Mouse (Mus musculus) limb, embryonic 13.5 days (tissue): Measurements from ENCODE around the gene Rin2. TPM values are rescaled to one million over a fixed set of nuclear protein-coding genes. Genes with fewer than 3 reads are reported as not detected.
"Not testable (repeated sequence)": the region's sequence is repeated elsewhere in the genome, so short reads cannot be mapped to it uniquely, and the experiment has no call there.

Experiments used
- ATAC-seq: fragments of 200-750 bp; cut with Nextera tagmentation; 2 replicates; pipeline ENCODE4 v1.8.0; 2017; ENCODE audit warnings: low read depth, moderate number of reproducible peaks, moderate TSS enrichment; ENCODE audit not compliant: low FRiP score
- H3K27ac ChIP-seq: fragments of 300-500 bp; sonication (generic); 2 replicates; pipeline ENCODE4 v1.5.1; 2015; ENCODE audit warnings: inconsistent platforms, mild to moderate bottlenecking, moderate library complexity
- H3K27me3 ChIP-seq: fragments of 300-500 bp; sonication (generic); 2 replicates; pipeline ENCODE4 v1.6.1; 2015; ENCODE audit warnings: mild to moderate bottlenecking, inconsistent platforms
- H3K36me3 ChIP-seq: fragments of 300-500 bp; sonication (generic); 2 replicates; pipeline ENCODE4 v1.6.1; 2015; ENCODE audit warnings: inconsistent platforms, mild to moderate bottlenecking, moderate library complexity
- H3K4me1 ChIP-seq: fragments of 300-500 bp; sonication (generic); 2 replicates; pipeline ENCODE4 v1.6.1; 2015; ENCODE audit warnings: inconsistent platforms
- H3K4me2 ChIP-seq: fragments of 300-500 bp; sonication (generic); replicated peaks from 2 replicates; pipeline ENCODE4 v1.6.1; 2015; ENCODE audit warnings: inconsistent platforms, mild to moderate bottlenecking, moderate library complexity
- H3K4me3 ChIP-seq: fragments of 300-500 bp; sonication (generic); 2 replicates; pipeline ENCODE4 v1.5.1; 2015; ENCODE audit warnings: moderate library complexity, mild to moderate bottlenecking, inconsistent platforms
- H3K9ac ChIP-seq: fragments of 300-500 bp; sonication (generic); 2 replicates; pipeline ENCODE4 v1.6.1; 2015; ENCODE audit warnings: mild to moderate bottlenecking, inconsistent platforms
- H3K9me3 ChIP-seq: fragments of 300-500 bp; sonication (generic); 2 replicates; pipeline ENCODE4 v1.6.1; 2016; ENCODE audit warnings: inconsistent platforms
- WGBS: fragments of 180-500 bp; shearing (Covaris S2); methylation state at CpG from one replicate; pipeline ENCODE4 v1.1.7; 2015; 5-methylcytosine and 5-hydroxymethylcytosine counted together
- polyA plus RNA-seq: library from polyadenylated mRNA; unstranded; fragments of >200 nt; fragmentation: Nextera tagmentation; extraction: Ambion mirVana; gene quantifications from 2 replicates; pipeline ENCODE4 v1.2.1, GENCODE M21; 2015

Rin2 gene
- polyA plus RNA-seq, 1 experiment from 2014 or later: 53.5 TPM

GRCm38 (mm10) chr2:145882398-145882797, 207.4 kb downstream of the Rin2 start:
- no peak for ATAC-seq
- Histone ChIP-seq H3K9ac (no peak overlapping the region), H3K27me3 (no peaks in the 10 kb centered on the region), H3K4me2 (no peak overlapping the region), H3K27ac (peak overlapping the region; percentile 96; the same call in 1 of the 2 replicates), H3K9me3 (no peaks in the 10 kb centered on the region), H3K4me3 (no peak overlapping the region), H3K36me3 (peaks cover 75% of the 10 kb centered on the region), H3K4me1 (peaks cover 62% of the 10 kb centered on the region)
- 20% methylated on average over 2 of the region's 2 CpGs for WGBS

- ATAC-seq: no peak
- H3K4me1 ChIP-seq: peaks cover 80% of the 10 kb centered on the region
- H3K9me3 ChIP-seq: no peaks in the 10 kb centered on the region
- WGBS: 21% methylated on average over 17 of the region's 17 CpGs
- no peaks in the 10 kb centered on the region for H3K27me3 ChIP-seq
- peak overlapping the region; percentile 64 for H3K27ac ChIP-seq
- H3K4me3 ChIP-seq: no peak overlapping the region
- H3K9ac ChIP-seq: no peak overlapping the region
- H3K4me2 ChIP-seq: no peak overlapping the region
- H3K36me3 ChIP-seq: peaks cover 61% of the 10 kb centered on the region
These were observed 209.3 kb downstream of the Rin2 start for GRCm38 (mm10) chr2:145884036-145884912.

GRCm38 (mm10) chr2:145884913-145885785, 210.1 kb downstream of the Rin2 start:
- WGBS: 50% methylated on average over 14 of the region's 14 CpGs
- H3K9ac ChIP-seq: no peak overlapping the region
- no peaks in the 10 kb centered on the region for H3K27me3 ChIP-seq
- H3K9me3 ChIP-seq: no peaks in the 10 kb centered on the region
- H3K4me1 ChIP-seq: peaks cover 83% of the 10 kb centered on the region
- ATAC-seq: no peak
- peak overlapping the region; percentile 64 for H3K27ac ChIP-seq
- H3K4me3 ChIP-seq: no peak overlapping the region
- H3K4me2 ChIP-seq: no peak overlapping the region
- H3K36me3 ChIP-seq: peaks cover 54% of the 10 kb centered on the region

GRCm38 (mm10) chr2:145887937-145888765, 213.1 kb downstream of the Rin2 start:
- WGBS: 48% methylated on average over 14 of the region's 14 CpGs
- peak overlapping the region; percentile 89 for H3K27ac ChIP-seq
- 0 out of 2 replicates have a peak overlapping the region, but pooled peaks have one; percentile 15 for H3K4me2 ChIP-seq
- no peaks in the 10 kb centered on the region for H3K27me3 ChIP-seq
- peak; percentile 64; the same call in 1 of the 2 replicates for ATAC-seq
- H3K4me1 ChIP-seq: peaks cover 54% of the 10 kb centered on the region
- no peak overlapping the region for H3K9ac ChIP-seq
- H3K9me3 ChIP-seq: no peaks in the 10 kb centered on the region
- no peak overlapping the region for H3K4me3 ChIP-seq
- peaks cover 45% of the 10 kb centered on the region for H3K36me3 ChIP-seq

- Histone ChIP-seq H3K36me3 (peaks cover 38% of the 10 kb centered on the region), H3K9me3 (no peaks in the 10 kb centered on the region), H3K4me2 (no peak overlapping the region), H3K27me3 (no peaks in the 10 kb centered on the region), H3K9ac (no peak overlapping the region), H3K27ac (peak overlapping the region; percentile 89), H3K4me3 (no peak overlapping the region), H3K4me1 (peaks cover 46% of the 10 kb centered on the region)
- WGBS: 46% methylated on average over 6 of the region's 6 CpGs
- ATAC-seq: no peak
These were observed 213.9 kb downstream of the Rin2 start for GRCm38 (mm10) chr2:145888766-145889480.

GRCm38 (mm10) chr2:145890571-145890970, 215.6 kb downstream of the Rin2 start:
- peaks cover 30% of the 10 kb centered on the region for H3K4me1 ChIP-seq
- no peak overlapping the region for H3K4me2 ChIP-seq
- no peak for ATAC-seq
- H3K27ac ChIP-seq: peak overlapping the region; percentile 6; the same call in 1 of the 2 replicates
- peaks cover 22% of the 10 kb centered on the region for H3K36me3 ChIP-seq
- no peak overlapping the region for H3K4me3 ChIP-seq
- no peaks in the 10 kb centered on the region for H3K27me3 ChIP-seq
- 81% methylated on average over 2 of the region's 2 CpGs for WGBS
- no peak overlapping the region for H3K9ac ChIP-seq
- no peaks in the 10 kb centered on the region for H3K9me3 ChIP-seq

GRCm38 (mm10) chr2:145893756-145894155, 218.7 kb downstream of the Rin2 start:
- Histone ChIP-seq H3K4me1 (peaks cover 9% of the 10 kb centered on the region), H3K4me3 (no peak overlapping the region), H3K36me3 (no peaks in the 10 kb centered on the region), H3K27me3 (no peaks in the 10 kb centered on the region), H3K27ac (no peak overlapping the region), H3K9ac (no peak overlapping the region), H3K4me2 (no peak overlapping the region), H3K9me3 (no peaks in the 10 kb centered on the region)
- ATAC-seq: no peak
- WGBS: 96% methylated on average over 6 of the region's 6 CpGs

- WGBS: 82% methylated on average over 9 of the region's 9 CpGs
These were observed 223.1 kb downstream of the Rin2 start for GRCm38 (mm10) chr2:145898106-145898505.

GRCm38 (mm10) chr2:145900318-145900717, 225.3 kb downstream of the Rin2 start:
- not testable (repeated sequence) for H3K4me2 ChIP-seq, H3K9ac ChIP-seq, ATAC-seq, H3K27ac ChIP-seq, H3K4me3 ChIP-seq, H3K36me3 ChIP-seq, H3K9me3 ChIP-seq, H3K27me3 ChIP-seq
- H3K4me1 ChIP-seq: peaks cover 15% of the 10 kb centered on the region
- 74% methylated on average over 8 of the region's 8 CpGs for WGBS

More at GRCm38 (mm10) chr2:145898106-145898505, 223.1 kb downstream of the Rin2 start:
- Histone ChIP-seq H3K9me3 (no peaks in the 10 kb centered on the region), H3K4me3 (no peak overlapping the region), H3K27me3 (no peaks in the 10 kb centered on the region), H3K4me1 (no peaks in the 10 kb centered on the region), H3K27ac (no peak overlapping the region), H3K4me2 (no peak overlapping the region), H3K36me3 (no peaks in the 10 kb centered on the region), H3K9ac (no peak overlapping the region)
- no peak for ATAC-seq

- no peak within 1 kb of the TSS for H3K27ac ChIP-seq
- no peaks in the 10 kb centered on the region for H3K9me3 ChIP-seq
- no peak within 1 kb of the TSS for H3K9ac ChIP-seq
- no peaks in the 10 kb centered on the region for H3K27me3 ChIP-seq
- peaks cover 19% of the 10 kb centered on the region for H3K4me1 ChIP-seq
- H3K36me3 ChIP-seq: peaks cover 5% of the 10 kb centered on the region
- H3K4me3 ChIP-seq: peak within 1 kb of the TSS; percentile 99
- WGBS: 83% methylated on average over 6 of the region's 6 CpGs
- H3K4me2 ChIP-seq: peak within 1 kb of the TSS; percentile 78
- ATAC-seq: no peak
These were observed 226.8 kb downstream of the Rin2 start, which contains the start of gene Naa20 for GRCm38 (mm10) chr2:145901861-145902260. TSS of gene Naa20 (plus strand) at chr2:145902099.
